Mouse (Mus musculus) cerebellum, adult 2 months (tissue): Measurements from ENCODE around the gene Msi2.

Experiments
- CTCF ChIP-seq: fragments of 200-500 bp; IDR thresholded peaks from 2 replicates; pipeline ENCODE4 v1.5.1; 2011; ENCODE audit warnings: low read depth, mild to moderate bottlenecking, control low read depth, low read length, moderate library complexity, borderline replicate concordance; ENCODE audit not compliant: insufficient read depth
- POLR2A ChIP-seq: fragments of 200-500 bp; IDR thresholded peaks from 2 replicates; pipeline ENCODE4 v1.6.1; 2011; ENCODE audit warnings: low read length, control low read depth, borderline replicate concordance; ENCODE audit not compliant: insufficient read depth

DNA sequence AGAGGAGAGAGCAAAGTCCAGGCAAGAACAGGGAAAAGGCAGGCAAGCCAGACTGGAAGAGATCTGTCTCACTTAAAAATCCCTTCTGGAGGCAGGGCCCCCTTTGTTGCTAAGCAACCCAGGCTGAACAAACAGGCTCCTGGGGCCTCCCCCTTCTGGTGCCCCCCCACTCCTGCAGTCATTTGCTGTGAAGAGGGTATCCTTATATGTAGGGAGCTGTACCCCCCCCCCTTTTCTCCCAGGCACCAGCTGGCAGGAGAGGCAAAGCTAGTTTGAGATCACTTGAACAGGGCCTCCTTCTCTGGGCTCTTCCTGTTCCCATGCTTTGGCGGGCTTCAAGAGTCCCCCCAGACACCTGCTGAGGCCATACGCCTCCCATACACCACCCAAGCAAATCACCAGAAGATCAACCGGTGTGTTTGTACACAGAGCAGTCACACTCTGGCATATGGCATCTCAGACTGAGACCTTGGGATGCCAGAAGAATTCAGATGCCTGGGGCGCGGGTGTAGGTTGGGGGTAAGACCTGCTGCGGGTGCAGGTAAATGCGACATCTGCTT, 236.6 kb downstream of the Msi2 start:
- TF ChIP-seq CTCF (no peak), POLR2A (no peak)
